Mouse (Mus musculus): ENCODE measurements around the gene Olfr961. TPM values are rescaled to one million over a fixed set of nuclear protein-coding genes. Genes with fewer than 3 reads are reported as not detected.

Gene Olfr961
- polyA plus RNA-seq (2012; ENCODE audit: low replicate concordance), result not detected in 2 replicates

GRCm38 (mm10) chr9:39644785-39645184, at the start of gene Olfr961:
Olfr961 (plus strand) TSS chr9:39645085.

GRCm38 (mm10) chr9:39603999-39604453, 40.9 kb upstream of the Olfr961 start, which contains the start of gene AW551984:
AW551984 (minus strand) TSS chr9:39604403.

GRCm38 (mm10) chr9:39610355-39610754, 34.5 kb upstream of the Olfr961 start, which contains the start of gene Olfr148:
Olfr148 (plus strand) TSS chr9:39610655.

GRCm38 (mm10) chr9:39621073-39621472, 23.8 kb upstream of the Olfr961 start, which contains the start of gene Olfr960:
Olfr960 (plus strand) TSS chr9:39621373.

GRCm38 (mm10) chr9:39666905-39667304, 22.0 kb downstream of the Olfr961 start, which contains the start of gene Olfr963:
Olfr963 (plus strand) TSS chr9:39667205.

Other genes with a start within 250 kb of the Olfr961 start
- not detected in 2 replicates for gene Olfr952, start 217.9 kb upstream of the Olfr961 start, polyA plus RNA-seq (2012; ENCODE audit: low replicate concordance)
- not detected in 2 replicates for gene Olfr954, start 188.4 kb upstream of the Olfr961 start, polyA plus RNA-seq (2012; ENCODE audit: low replicate concordance)
- gene Olfr955, start 173.1 kb upstream of the Olfr961 start, polyA plus RNA-seq (2012; ENCODE audit: low replicate concordance), result not detected in 2 replicates
- not detected in 2 replicates for gene Olfr44, start 151.1 kb upstream of the Olfr961 start, polyA plus RNA-seq (2012; ENCODE audit: low replicate concordance)
- gene Olfr957, start 129.3 kb upstream of the Olfr961 start, polyA plus RNA-seq (2012; ENCODE audit: low replicate concordance), result not detected in 2 replicates
- gene Olfr958, start 91.0 kb upstream of the Olfr961 start, polyA plus RNA-seq (2012; ENCODE audit: low replicate concordance), result not detected in 2 replicates
- not detected in 2 replicates for gene Olfr959, start 69.5 kb upstream of the Olfr961 start, polyA plus RNA-seq (2012; ENCODE audit: low replicate concordance)
- gene AW551984, start 40.7 kb upstream of the Olfr961 start, polyA plus RNA-seq (2012; ENCODE audit: low replicate concordance), result not detected in 2 replicates
- gene Olfr148, start 34.4 kb upstream of the Olfr961 start, polyA plus RNA-seq (2012; ENCODE audit: low replicate concordance), result not detected in 2 replicates
- not detected in 2 replicates for gene Olfr960, start 23.7 kb upstream of the Olfr961 start, polyA plus RNA-seq (2012; ENCODE audit: low replicate concordance)
- gene Olfr963, start 22.1 kb downstream of the Olfr961 start, polyA plus RNA-seq (2012; ENCODE audit: low replicate concordance), result not detected in 2 replicates
- not detected in 2 replicates for gene Olfr149, start 62.0 kb downstream of the Olfr961 start, polyA plus RNA-seq (2012; ENCODE audit: low replicate concordance)
- gene Olfr965, start 66.3 kb downstream of the Olfr961 start, polyA plus RNA-seq (2012; ENCODE audit: low replicate concordance), result not detected in 2 replicates
- gene Olfr150, start 85.9 kb downstream of the Olfr961 start, polyA plus RNA-seq (2012; ENCODE audit: low replicate concordance), result not detected in 2 replicates
- not detected in 2 replicates for gene Olfr967, start 101.2 kb downstream of the Olfr961 start, polyA plus RNA-seq (2012; ENCODE audit: low replicate concordance)
- not detected in 2 replicates for gene Olfr968, start 138.2 kb downstream of the Olfr961 start, polyA plus RNA-seq (2012; ENCODE audit: low replicate concordance)
- gene Olfr969, start 145.9 kb downstream of the Olfr961 start, polyA plus RNA-seq (2012; ENCODE audit: low replicate concordance), result not detected in 2 replicates
- gene Olfr970, start 163.8 kb downstream of the Olfr961 start, polyA plus RNA-seq (2012; ENCODE audit: low replicate concordance), result not detected in 2 replicates
- not detected in 2 replicates for gene Olfr971, start 191.8 kb downstream of the Olfr961 start, polyA plus RNA-seq (2012; ENCODE audit: low replicate concordance)
- gene Olfr972, start 221.3 kb downstream of the Olfr961 start, polyA plus RNA-seq (2012; ENCODE audit: low replicate concordance), result not detected in 2 replicates

Data from hematopoietic multipotent progenitor cell, adult 10-12 weeks (in vitro differentiated cells).